Mouse (Mus musculus): ENCODE measurements at regions not wholly inside any gene's neighbourhood (a gene's known extent, or its start where the extent isn't known, plus 50 kb on each side); places are given as distances from the start of the nearest gene placed in this dataset.
A peak's percentile ranks its signal among the peaks of the same experiment; 100 is the strongest.
"Not testable (repeated sequence)": the region's sequence is repeated elsewhere in the genome, so short reads cannot be mapped to it uniquely, and the experiment has no call there.

GRCm38 (mm10) chr2:72655864-72656263 is 179.9 kb downstream of the Cdca7 start:
- Histone ChIP-seq H3K4me2 (no peak overlapping the region), H3K9me3 (no peaks in the 10 kb centered on the region), H3K27ac (no peak overlapping the region), H3K36me3 (no peaks in the 10 kb centered on the region), H3K4me1 (no peaks in the 10 kb centered on the region), H3K27me3 (no peaks in the 10 kb centered on the region), H3K4me3 (no peak overlapping the region), H3K9ac (no peak overlapping the region)
- WGBS: 77% methylated on average over 9 of the region's 9 CpGs
- ATAC-seq (ENCODE audit: insufficient number of reproducible peaks, insufficient read depth, low FRiP score, low TSS enrichment, low read depth): no peak

DNA sequence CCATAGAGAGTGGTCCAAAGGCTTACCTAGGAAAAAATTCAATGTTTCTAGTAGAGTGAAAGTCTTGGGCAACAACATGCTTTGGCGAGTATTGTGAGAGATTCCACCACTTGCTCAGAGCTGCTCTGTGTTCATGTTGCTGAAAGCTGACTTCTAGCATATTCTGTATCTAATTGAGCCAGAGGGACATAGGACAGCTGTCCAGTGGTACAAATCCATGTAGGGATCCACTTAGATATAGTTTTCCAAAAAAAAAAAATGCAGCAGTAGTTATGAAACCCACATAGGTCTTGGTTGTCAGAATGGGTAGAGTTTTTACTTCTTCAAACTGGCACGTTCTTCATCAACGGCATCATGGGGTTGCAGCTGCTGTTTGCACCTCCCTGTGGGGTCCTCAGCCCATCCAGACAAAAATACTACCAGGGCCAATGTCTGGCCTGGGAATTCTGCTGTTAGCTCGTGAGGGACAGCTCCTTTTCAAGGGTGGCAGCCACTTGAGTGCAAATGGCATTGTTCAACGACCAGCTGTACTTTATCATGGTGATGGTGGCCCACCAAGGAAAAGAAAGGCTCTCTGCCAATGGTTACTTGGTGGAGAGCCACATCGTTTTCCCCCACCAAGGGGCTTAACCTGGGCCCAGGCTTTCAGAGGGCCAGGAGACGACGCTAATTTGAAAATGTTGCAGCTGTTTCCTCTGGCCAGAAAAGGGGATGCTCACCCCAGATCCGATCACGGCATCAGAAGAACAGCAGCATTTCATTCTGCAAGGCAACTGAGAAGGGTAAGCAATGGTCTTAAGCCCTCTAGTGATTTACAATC is 181.4 kb downstream of the Cdca7 start:
- H3K27me3 ChIP-seq: no peaks in the 10 kb centered on the region
- no peaks in the 10 kb centered on the region for H3K36me3 ChIP-seq
- no peak overlapping the region for H3K4me2 ChIP-seq
- no peak overlapping the region for H3K9ac ChIP-seq
- H3K4me3 ChIP-seq: no peak overlapping the region
- WGBS: 73% methylated on average over 10 of the region's 10 CpGs
- H3K27ac ChIP-seq: no peak overlapping the region
- no peaks in the 10 kb centered on the region for H3K9me3 ChIP-seq
- H3K4me1 ChIP-seq: no peaks in the 10 kb centered on the region
- ATAC-seq (ENCODE audit: insufficient number of reproducible peaks, insufficient read depth, low FRiP score, low TSS enrichment, low read depth): no peak

GRCm38 (mm10) chr2:72662396-72662795 is 186.4 kb downstream of the Cdca7 start:
- 74% methylated on average over 7 of the region's 7 CpGs for WGBS

DNA sequence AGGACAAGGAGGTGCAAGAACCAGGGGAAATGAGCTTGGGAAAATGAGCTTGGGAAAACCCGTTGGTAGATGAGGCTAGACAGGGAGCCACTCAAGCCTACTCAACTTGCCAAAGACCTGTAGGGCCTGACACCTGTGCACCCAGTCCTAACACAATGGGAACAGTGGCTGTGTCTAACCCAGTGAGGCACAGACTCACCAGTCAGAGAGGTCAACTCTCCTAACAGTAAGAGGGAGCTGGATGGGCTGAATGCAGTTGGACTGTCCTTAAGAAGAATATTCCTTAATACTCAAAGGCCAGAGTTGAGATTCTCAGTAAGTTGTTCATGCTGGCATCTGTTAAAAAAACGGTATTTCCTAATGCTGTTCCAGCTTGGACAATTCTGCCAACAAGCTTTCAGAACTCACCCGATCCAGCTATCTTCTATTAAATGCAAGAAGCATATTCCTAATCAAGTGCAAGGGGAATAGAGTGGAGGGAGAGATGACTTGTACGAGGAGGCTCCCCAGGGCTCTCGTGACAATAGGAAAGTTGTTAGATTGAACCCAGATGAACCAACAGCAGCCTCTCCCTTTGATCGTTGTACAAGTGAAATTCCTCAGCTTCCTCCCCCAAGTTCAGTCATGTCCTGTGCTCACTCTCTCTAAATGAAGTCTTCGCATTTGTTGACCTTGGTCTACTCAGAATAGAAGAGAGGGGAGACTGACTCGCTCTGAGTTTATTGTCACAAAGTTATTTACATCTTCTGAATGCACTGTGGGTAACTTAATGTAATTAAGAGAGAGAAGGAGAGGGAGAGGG is 187.2 kb downstream of the Cdca7 start:
- Histone ChIP-seq H3K27me3 (no peaks in the 10 kb centered on the region), H3K4me3 (no peak overlapping the region), H3K4me1 (no peaks in the 10 kb centered on the region), H3K9me3 (no peaks in the 10 kb centered on the region), H3K36me3 (no peaks in the 10 kb centered on the region), H3K9ac (no peak overlapping the region), H3K4me2 (no peak overlapping the region), H3K27ac (no peak overlapping the region)
- no peak for ATAC-seq (ENCODE audit: insufficient number of reproducible peaks, insufficient read depth, low FRiP score, low TSS enrichment, low read depth)
- 32% methylated on average over 8 of the region's 8 CpGs for WGBS

More at GRCm38 (mm10) chr2:72662396-72662795, 186.4 kb downstream of the Cdca7 start:
- no peaks in the 10 kb centered on the region for H3K9me3 ChIP-seq
- H3K27me3 ChIP-seq: no peaks in the 10 kb centered on the region
- no peak overlapping the region for H3K4me2 ChIP-seq
- no peak overlapping the region for H3K27ac ChIP-seq
- H3K36me3 ChIP-seq: no peaks in the 10 kb centered on the region
- H3K4me3 ChIP-seq: no peak overlapping the region
- H3K9ac ChIP-seq: no peak overlapping the region
- ATAC-seq (ENCODE audit: insufficient number of reproducible peaks, insufficient read depth, low FRiP score, low TSS enrichment, low read depth): no peak
- H3K4me1 ChIP-seq: no peaks in the 10 kb centered on the region

DNA sequence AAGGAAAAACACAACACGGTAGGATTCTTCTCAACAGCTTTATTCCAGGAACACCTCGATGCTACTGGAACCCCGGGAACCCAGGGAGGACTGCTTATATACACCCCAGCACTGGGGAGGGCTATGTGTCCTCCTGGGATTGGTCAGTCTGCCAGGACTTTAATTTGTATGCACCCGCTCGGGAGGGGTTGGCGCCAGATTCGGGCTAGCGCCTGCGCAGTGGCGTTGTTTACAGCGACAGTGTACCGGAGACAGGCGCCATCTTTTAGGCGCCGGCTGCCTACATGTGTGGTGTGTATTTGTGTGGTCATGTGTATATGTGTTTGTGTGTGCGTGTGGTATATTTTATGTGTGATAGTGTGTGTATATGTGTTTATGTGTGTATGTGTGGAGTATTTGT is 191.4 kb downstream of the Cdca7 start:
- H3K4me2 ChIP-seq; H3K27ac ChIP-seq; H3K9me3 ChIP-seq; H3K9ac ChIP-seq; H3K4me1 ChIP-seq; H3K4me3 ChIP-seq; H3K36me3 ChIP-seq; ATAC-seq (ENCODE audit: insufficient number of reproducible peaks, insufficient read depth, low FRiP score, low TSS enrichment, low read depth); H3K27me3 ChIP-seq: not testable (repeated sequence)
- 96% methylated on average over 16 of the region's 16 CpGs for WGBS

DNA sequence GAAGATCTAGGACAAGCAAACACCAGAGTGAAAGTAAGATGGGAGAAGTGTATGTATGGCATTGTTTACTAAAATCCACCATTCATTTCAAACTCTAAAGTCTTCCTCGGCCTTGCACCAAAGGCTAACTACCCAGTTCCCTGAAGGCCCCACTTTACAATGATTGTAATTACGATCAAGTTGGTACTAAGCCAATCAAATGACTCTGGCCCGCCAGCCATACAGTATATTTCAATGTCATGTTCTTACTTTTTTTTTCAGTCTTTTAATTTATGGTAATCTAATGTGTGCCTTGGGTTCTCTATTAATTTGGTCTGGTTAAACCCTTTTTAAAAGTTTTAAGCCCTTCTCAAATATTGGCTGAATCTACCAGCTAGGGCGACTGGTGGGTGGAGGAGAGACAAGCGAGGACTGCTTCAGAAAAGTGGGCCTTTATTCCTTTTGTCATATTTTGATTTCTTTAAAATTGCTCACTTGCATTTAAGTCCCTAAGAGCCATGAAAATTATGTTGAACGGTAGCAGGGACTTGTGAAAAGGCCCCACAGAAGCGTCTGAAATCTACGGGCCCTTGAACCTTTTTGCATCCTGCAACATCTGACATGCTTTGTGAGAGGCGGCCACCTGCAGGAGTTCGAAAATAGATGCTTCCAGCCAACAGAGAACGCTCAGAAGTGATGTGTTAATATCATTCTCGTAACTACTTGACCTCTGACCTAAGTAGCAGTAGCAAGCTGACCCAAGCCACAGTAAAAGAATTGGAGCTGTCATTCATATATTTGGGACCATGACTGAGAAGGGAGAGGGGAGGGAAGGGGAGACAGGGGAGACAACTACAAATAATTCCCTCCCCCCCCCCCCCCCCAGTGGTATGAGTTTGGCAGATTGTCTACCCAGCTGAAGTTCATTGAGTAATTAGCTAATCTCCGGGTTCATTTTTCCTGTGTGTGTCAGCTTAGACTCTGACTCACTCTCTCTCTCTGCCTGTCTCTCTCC is 197.2 kb downstream of the Cdca7 start:
- ATAC-seq (ENCODE audit: insufficient number of reproducible peaks, insufficient read depth, low FRiP score, low TSS enrichment, low read depth): no peak
- Histone ChIP-seq H3K27ac (no peak overlapping the region), H3K4me2 (no peak overlapping the region), H3K4me3 (no peak overlapping the region), H3K36me3 (no peaks in the 10 kb centered on the region), H3K9me3 (no peaks in the 10 kb centered on the region), H3K27me3 (peaks cover 3% of the 10 kb centered on the region; the same call in 1 of the 2 replicates), H3K4me1 (peaks cover 15% of the 10 kb centered on the region), H3K9ac (no peak overlapping the region)
- WGBS: 42% methylated on average over 13 of the region's 13 CpGs

GRCm38 (mm10) chr2:72674229-72674628 is 198.3 kb downstream of the Cdca7 start:
- peak overlapping the region; percentile 48 for H3K4me2 ChIP-seq
- no peaks in the 10 kb centered on the region for H3K9me3 ChIP-seq
- H3K36me3 ChIP-seq: no peaks in the 10 kb centered on the region
- peaks cover 15% of the 10 kb centered on the region for H3K4me1 ChIP-seq
- no peak overlapping the region for H3K4me3 ChIP-seq
- ATAC-seq (ENCODE audit: insufficient number of reproducible peaks, insufficient read depth, low FRiP score, low TSS enrichment, low read depth): peak; percentile 62; the same call in 1 of the 2 replicates
- WGBS: 11% methylated on average over 4 of the region's 4 CpGs
- peak overlapping the region; percentile 29; the same call in 1 of the 2 replicates for H3K27ac ChIP-seq
- H3K27me3 ChIP-seq: peaks cover 3% of the 10 kb centered on the region; the same call in 1 of the 2 replicates
- H3K9ac ChIP-seq: no peak overlapping the region

DNA sequence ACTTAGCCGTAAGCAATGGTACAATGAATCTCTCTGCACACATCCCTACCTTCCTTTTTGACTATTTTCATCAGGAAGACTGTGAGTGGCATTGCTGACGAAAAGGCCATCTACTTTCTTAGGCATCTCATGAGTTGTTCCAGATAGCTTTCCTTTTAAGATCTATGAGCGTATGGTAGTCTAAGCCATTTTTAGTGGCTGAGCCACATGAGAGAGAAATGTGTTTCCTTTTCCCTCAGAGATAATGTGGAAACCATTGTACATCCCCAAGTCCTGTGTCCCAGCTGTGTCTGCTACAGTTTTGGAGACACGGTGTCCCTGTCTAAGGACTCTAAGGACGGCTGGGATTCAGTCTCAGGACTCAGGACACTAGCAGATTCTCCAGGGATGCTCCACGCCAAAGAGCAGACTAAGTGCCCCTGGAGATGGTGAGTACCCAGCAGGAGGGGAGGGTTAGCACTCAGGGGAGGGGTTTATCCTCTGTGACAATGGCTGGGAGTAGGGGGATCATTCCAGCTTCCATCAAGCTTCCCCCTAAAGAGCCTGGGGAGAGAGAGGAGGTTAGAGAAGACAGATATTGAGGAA is 199.0 kb downstream of the Cdca7 start:
- H3K4me2 ChIP-seq: peak overlapping the region; percentile 48
- no peak for ATAC-seq (ENCODE audit: insufficient number of reproducible peaks, insufficient read depth, low FRiP score, low TSS enrichment, low read depth)
- H3K9me3 ChIP-seq: no peaks in the 10 kb centered on the region
- H3K9ac ChIP-seq: no peak overlapping the region
- peaks cover 15% of the 10 kb centered on the region for H3K4me1 ChIP-seq
- peak overlapping the region; percentile 29; the same call in 1 of the 2 replicates for H3K27ac ChIP-seq
- WGBS: 49% methylated on average over 6 of the region's 6 CpGs
- H3K27me3 ChIP-seq: peaks cover 3% of the 10 kb centered on the region; the same call in 1 of the 2 replicates
- H3K36me3 ChIP-seq: no peaks in the 10 kb centered on the region
- H3K4me3 ChIP-seq: no peak overlapping the region

- H3K27me3 ChIP-seq: no peaks in the 10 kb centered on the region
- ATAC-seq (ENCODE audit: insufficient number of reproducible peaks, insufficient read depth, low FRiP score, low TSS enrichment, low read depth): no peak
- no peak overlapping the region for H3K4me2 ChIP-seq
- WGBS: 83% methylated on average over 8 of the region's 8 CpGs
- no peaks in the 10 kb centered on the region for H3K9me3 ChIP-seq
- no peak overlapping the region for H3K4me3 ChIP-seq
- H3K36me3 ChIP-seq: no peaks in the 10 kb centered on the region
- H3K27ac ChIP-seq: no peak overlapping the region
- H3K9ac ChIP-seq: no peak overlapping the region
- H3K4me1 ChIP-seq: peaks cover 15% of the 10 kb centered on the region
These were observed 201.8 kb downstream of the Cdca7 start for GRCm38 (mm10) chr2:72677731-72678130.

- Histone ChIP-seq H3K4me3 (no peak overlapping the region), H3K27ac (no peak overlapping the region), H3K27me3 (no peaks in the 10 kb centered on the region), H3K4me2 (no peak overlapping the region), H3K4me1 (peaks cover 13% of the 10 kb centered on the region), H3K36me3 (no peaks in the 10 kb centered on the region), H3K9ac (no peak overlapping the region), H3K9me3 (peaks cover 11% of the 10 kb centered on the region)
- ATAC-seq (ENCODE audit: insufficient number of reproducible peaks, insufficient read depth, low FRiP score, low TSS enrichment, low read depth): no peak
- 63% methylated on average over 4 of the region's 4 CpGs for WGBS
These were observed 212.1 kb downstream of the Cdca7 start for GRCm38 (mm10) chr2:72688031-72688430.

GRCm38 (mm10) chr2:72701081-72701480 is 225.1 kb downstream of the Cdca7 start:
- no peak for ATAC-seq (ENCODE audit: insufficient number of reproducible peaks, insufficient read depth, low FRiP score, low TSS enrichment, low read depth)
- Histone ChIP-seq H3K9me3 (no peaks in the 10 kb centered on the region), H3K4me2 (no peak overlapping the region), H3K27me3 (no peaks in the 10 kb centered on the region), H3K27ac (peak overlapping the region; percentile 56), H3K9ac (no peak overlapping the region), H3K4me1 (peaks cover 6% of the 10 kb centered on the region), H3K4me3 (no peak overlapping the region), H3K36me3 (no peaks in the 10 kb centered on the region)
- 25% methylated on average over 1 of the region's 1 CpGs for WGBS

Measured in embryonic facial prominence, embryonic 13.5 days (tissue).